Mouse (Mus musculus): ENCODE results near the gene Kdm6b.

Gene Kdm6b

DNA sequence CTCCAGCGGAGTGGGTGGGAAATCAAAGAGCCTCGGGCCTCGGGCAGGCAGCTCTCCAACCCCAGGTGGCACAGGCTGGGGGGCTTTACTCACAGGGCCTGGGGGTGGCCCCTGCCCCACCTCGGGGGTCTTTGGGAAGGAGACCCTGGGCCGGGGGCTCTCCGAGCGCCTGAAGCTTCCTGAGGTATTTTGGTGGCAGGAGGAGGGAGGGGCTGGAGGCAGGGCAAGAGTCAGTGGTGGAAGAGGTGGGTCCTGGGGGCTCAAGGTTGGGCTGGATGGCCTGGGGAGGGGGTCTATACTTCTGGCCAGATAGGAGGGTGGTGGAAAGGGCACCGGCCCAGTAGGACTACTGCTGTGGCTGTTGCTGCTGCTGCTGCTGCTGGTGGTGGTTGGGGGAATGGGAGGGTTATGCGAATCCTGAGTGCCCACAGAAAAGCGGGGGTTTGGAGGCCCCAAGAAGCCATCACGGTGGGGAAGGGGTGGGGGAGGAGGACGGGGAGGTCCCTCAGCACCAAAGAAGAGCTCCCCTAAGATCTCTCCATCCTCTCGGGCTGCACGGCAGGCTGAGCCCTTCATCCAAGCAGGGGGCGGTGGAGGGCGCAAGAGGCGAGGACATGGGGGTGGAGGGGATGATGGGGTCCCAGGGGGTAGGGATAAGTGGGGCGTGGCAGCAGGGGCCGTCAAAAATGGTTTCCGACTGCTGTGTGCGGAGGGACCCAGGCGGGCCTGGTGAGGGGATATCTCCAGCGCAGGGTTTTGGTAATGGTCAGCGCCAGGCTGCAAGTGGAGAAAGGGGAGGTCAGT, 7.9 kb downstream of the Kdm6b start:
- no peak for DNase-seq

- DNase-seq, result no peak
These were observed 8.7 kb downstream of the Kdm6b start for GRCm38 (mm10) chr11:69404595-69405396.

DNA sequence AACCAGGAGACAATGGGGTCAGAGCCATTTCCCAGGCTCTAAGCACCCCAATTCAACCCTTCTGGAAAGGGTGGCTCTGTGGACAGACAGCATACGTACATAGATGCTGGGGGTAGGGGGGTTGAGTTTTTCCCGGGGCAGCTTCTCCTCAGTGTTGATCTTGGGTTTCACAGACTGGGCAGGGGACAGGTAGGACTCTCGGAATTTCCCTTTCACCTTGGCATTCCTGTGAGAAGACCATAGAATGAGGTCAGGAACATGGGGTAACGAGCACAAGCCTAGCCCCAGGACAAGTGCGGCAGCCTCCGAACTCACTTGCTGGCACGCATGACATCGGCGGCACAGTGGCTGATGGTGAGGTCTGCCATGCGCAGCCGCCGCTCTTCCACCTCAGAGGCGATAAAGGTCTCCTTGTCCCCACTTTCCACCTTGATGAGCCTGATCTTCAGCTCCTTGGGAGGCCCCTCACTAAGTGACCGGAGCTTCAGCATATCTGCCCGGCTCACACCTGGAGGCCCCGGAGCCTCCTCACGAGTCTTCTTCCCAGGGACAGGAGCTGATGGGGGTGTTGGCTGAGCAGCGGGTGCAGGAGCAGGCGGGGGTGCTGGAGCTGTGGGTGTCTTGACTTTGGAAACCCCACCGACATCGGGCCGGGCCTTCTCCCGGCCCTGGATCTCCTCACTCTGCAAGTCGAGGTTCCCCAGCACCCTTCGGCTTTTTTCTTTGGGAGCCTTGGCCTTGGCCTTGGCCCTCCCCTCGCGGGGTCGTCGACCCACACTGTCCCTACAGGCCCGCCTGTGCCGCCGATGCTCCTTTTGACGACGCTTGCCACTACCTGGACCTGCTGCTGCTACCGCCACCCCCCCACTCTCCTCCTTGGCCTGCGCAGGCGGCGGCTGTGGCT, 9.5 kb downstream of the Kdm6b start:
- peak in 1 of 2 experiments; percentile 18 for DNase-seq

DNA sequence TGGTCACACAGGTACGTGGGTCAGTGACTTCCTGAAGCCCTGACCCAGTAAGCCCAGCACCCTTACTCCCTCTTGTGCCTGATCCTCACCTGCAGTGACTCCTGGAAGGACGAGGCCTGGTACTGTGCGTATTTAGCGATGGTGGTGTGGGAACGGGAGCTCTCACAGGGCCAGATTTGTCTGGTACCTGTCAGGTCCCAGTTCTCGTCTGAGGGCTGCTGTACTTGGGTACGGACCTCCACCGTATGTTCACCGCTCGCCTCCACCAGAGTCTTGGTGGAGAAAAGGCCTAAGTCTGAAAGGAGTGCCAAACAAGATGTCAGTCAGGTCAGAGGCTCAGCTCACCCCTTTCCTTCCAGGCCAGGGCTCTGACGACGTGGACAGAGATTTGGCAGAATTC, 11.5 kb downstream of the Kdm6b start:
- no peak for DNase-seq

DNA sequence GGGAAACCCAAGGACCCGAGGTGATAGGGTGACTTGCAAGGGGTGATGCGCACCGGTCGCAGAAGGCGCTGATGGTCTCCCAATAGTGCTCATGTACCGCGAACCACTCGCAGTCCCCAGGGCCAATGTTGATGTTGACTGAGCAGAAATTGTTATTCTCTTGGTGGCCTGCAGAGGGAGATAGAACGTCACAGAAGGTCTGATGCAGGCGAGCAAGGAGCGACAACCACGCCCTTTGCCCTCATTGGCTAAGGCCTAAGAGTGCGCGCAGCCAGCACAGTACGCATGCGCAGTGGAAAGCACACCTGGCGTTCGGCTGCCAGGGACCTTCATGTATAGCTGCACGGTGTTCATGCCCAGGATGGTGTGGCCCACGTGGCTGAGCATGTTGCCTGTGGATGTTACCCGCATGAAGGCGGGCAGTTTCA, 12.3 kb downstream of the Kdm6b start:
- DNase-seq, result peak; percentile 93 to 95

DNA sequence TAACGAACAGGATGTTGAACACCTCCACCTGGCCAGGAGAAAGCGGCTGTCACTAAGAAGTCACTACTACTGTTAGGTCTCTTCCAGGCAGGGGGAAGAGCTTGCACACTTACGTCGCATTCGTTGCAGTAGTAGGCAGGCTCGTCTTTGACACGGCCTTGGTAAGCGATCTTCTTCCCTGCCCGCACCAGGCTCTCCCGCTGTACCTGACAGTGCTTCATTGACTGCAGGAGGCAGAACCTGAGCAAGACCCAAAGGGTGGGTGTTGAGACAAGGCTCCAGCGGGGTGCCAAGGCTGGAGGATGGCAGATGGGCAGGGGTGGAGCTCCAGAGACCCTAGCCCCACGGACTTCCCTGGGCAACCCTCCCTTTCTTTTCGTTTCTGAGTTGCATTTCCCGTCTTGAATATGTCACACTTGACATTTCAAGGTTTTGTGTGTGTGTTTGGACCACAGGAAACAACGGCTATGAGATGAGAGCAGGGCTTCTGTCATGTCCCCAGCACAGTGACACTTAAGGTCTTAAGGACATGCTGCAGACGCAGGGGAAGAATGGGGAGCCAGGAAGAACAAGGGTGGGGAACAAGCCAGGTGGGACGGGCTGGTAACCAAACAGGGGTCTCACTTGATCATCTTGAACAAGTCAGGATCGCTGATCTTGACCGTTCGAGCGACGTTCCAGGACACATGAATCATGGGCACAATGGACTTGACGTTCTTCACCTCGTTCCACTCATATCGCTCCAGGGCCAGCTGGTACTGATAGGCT, 13.2 kb downstream of the Kdm6b start:
- DNase-seq, result peak in 1 of 2 experiments; percentile 17

DNA sequence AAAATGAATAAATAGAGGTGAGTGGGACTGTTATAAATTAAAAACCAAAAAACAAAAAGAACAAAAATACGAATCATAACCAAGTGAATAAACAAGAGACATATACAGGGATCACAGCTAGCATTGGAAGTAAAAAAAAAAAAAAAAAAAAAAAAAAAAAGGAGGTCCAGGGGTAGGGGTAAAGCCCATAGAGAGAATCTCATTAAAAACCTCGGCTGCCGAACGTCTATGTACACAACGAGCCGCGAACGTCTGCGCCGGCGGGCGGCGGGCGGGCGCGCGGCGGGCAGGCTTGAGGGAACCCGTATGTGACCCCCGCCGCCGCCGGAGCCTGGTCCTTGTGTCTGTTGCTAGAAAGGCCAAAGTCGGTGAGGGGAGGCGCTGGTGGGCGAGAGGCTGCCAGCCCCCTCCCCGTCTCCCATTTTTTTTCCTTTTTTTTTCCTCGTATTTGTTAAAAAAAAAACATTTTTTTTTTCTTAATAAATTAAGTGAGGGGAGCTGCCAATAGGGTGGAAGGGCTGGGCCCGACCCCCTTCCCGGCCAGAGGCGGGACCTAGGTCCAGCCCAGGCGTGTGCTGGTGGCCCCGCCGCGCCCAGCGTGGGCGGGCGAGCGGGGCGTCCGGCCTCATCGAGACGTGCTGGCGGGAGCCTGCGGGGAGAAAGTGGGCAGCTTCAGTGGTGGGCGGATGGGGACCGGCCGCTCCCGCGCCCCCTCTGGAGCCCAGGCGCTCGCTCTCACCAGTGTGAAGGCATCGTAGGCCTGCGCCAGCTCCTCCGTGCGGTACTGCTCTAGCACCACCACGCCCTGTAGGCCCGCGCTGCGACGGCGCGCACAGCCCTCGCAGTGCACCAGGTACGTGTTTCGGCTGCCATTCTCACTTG, 14.0 kb downstream of the Kdm6b start:
- DNase-seq, result peak in 1 of 2 experiments; percentile 18

DNA sequence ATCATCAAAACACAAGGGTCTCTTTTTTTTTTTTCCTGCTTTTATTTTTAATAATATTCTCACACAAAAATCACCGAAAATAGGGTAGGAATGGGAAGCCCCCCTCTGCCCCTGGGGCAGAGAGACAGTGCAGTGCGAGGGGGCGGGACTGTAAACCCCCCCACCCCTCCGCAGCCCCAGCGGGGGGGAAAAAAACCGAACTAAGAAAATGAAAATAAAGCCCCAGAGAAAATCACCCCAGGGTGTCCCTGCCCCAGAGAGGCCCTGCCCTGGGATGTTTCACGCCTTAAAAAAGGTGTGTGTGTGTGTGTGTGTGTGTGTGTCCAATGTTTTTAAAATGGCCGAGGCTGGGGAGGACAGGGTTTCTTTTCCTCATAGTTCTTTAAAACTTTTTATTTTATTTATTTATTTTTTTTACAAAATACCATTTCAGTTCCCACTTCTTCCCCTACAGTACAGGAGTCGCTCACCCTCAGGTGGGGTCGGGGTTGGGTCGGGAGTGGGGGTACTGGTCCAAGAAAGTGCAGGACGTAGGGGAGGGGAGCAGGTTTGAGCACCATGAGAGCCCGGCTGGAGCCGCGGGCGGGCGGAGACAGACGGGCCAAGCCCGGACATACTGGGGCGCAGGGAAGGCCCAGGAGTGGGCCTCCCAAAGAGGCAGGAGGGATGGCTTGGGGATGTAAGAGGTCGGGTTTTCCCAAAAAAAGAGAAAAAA, 14.8 kb downstream of the Kdm6b start:
- peak in 1 of 2 experiments; percentile 17 for DNase-seq

DNA sequence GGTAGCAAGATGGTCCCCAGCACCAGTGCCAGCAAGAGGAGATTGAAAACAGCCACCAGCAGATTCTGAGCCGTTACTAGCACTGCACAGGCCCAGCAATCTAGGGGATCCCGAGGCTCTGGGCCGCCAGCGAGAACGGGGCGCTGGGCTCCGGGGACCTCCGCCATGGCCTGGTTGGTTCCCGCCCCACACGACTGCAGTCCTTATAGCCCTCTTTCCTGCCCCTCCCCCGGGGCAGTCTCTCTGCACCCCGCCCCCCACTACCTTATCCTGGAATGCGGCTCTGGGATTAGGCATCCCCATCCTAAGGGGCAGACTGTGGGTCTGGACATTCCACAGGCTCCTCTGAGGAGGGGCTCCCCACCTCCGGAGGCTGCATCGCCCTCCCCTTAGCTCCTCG, 15.4 kb downstream of the Kdm6b start, which contains the start of gene Tmem88:
Gene Tmem88, minus strand, starts transcription at position 176 of the 400 bp plus-strand sequence.
- peak; percentile 30 to 38 for DNase-seq

DNA sequence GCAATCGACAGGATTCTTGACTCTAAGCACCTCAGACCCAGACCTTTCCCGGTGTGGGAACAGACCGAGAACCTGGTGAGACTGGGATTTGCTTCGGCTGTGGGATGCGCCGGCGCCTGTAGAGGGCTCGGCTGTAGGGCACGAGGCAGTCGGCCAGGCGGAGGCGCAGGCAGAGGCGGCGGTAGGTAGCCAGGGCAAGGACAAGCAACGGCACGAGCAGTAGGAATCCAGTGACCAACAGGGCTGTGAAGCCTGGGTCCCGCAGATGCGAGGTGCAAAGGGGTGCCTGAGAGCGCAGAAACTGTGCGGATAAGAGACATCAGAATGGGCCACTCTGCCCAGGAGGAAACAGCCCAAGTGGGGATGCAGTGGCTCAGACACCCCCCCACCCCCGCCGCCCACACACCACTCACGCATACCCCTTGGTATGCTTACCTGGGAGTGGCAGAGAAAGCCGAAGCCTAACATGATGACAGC, 15.9 kb downstream of the Kdm6b start:
- DNase-seq, result peak; percentile 53 to 57

GRCm38 (mm10) chr11:69396772-69397171, 16.7 kb downstream of the Kdm6b start:
- DNase-seq, result no peak

- peak; percentile 93 to 96 for DNase-seq
These were observed 17.7 kb downstream of the Kdm6b start for GRCm38 (mm10) chr11:69395634-69396373.

- peak; percentile 92 to 95 for DNase-seq
These were observed 18.2 kb downstream of the Kdm6b start, which contains the start of the genes Naa38 and Cyb5d1 for GRCm38 (mm10) chr11:69395235-69395633. TSS of gene Naa38 (plus strand) at chr11:69395487. TSS of gene Cyb5d1 (minus strand) at chr11:69395631.

DNA sequence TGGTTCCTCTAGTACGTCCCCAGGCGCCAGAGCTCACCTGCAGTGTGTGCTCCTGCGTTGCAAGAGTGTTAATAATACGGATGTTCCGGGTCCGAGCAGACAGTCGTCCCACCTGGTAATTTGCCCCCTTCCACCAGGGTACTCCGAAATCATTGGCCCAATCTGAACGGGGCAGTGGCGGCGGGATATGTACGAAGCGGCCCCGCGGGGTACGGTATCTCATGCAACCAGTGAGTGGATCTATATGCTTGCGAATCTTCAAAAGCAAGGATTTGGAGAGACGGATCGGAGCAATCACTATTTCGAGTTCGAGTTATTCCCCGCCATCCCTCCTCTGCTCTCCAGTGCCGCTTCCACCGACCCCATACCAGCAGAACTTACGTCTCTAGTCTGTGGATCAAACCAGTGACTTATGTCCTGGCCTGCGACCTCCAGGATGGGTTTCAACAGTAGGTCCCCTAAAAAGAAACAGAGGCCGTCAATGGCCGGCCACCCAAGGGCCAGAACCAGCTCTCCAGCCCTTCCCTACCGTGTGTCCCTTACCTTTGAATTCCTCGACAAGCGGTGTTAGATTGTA, 18.8 kb downstream of the Kdm6b start:
- peak in 1 of 2 experiments; percentile 24 for DNase-seq

DNA sequence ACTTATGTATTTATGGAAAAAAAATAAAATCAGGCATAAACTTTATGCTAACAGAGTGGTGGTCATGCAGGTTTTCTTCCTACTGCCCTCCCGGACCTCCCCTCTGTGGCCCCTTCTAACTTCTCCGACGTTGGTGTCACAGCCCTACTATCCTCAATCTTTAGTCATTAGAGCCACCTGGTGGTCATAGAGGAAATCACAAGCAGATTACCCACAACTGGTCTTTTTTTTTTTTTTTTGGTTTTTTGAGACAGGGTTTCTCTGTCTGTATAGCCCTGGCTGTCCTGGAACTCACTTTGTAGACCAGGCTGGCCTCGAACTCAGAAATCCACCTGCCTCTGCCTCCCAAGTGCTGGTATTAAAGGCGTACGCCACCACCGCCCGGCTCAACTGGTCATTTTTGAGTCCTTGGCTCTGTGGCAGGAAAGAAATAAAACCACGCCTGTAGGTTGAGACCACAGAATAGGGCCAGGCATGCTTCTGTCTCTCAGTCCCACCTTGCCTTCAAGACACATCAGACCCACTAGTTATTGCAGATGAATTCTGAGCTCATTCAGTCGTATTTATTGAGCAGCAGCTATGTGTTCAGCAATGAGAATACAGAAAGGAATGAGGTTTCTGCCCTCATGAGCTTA, 23.0 kb downstream of the Kdm6b start:
- peak; percentile 45 to 82 for DNase-seq

GRCm38 (mm10) chr11:69389531-69390399, 23.7 kb downstream of the Kdm6b start:
- DNase-seq, result peak in 1 of 2 experiments; percentile 58

- no peak for DNase-seq
These were observed 24.8 kb downstream of the Kdm6b start for GRCm38 (mm10) chr11:69388680-69389079.
